Comparison of ENCODE assay signal across 12 mouse cellular contexts in the genomic region with DNA sequence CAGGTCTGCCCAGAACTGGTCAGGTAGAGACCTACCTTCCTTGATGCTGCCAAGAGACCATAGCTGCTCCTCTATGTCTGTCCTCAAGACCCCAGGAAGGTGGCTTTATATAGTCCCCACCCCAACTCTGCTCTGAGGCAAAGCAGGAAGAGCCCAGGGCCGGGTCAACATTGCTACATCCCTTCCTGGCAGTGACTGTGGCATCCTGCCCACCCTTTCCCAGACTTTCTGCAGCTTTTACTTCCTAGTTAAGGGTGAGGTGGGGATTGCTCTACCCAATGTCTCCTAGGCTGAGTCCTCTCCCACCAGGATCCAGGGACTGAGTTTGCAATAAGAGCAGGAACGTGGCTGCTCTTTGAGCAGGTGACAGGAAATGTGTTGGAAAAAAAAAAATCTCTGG. TPM values are rescaled to one million over a fixed set of nuclear protein-coding genes. Genes with fewer than 3 reads are reported as not detected.
DNase-seq lines count a peak whose midpoint lies in the region; ATAC-seq lines count a peak whose summit lies in the region.
"Had no signal": no experiment of that assay in that cellular context is flagged by ENCODE, and none has a peak within 500 bp of the region (broad histone marks: within the 10 kb centered on the region; RNA-seq: fewer than 3 reads in every experiment).

A gene (minus strand): TSS at position 176 of the 400 bp plus-strand sequence.

- H3K4me3 ChIP-seq in heart, embryonic 11.5 days (ENCODE audit: low read depth, low read length) = no peak within 1 kb of the TSS
- H3K4me3 ChIP-seq in megakaryocyte, embryonic 14.5 days (replicated peaks) = peak within 1 kb of the TSS; percentile 83
- H3K4me3 ChIP-seq: forebrain, embryonic 12.5 days had no signal

- DNase-seq in adrenal gland, adult 18-20 months (ENCODE audit: low spot score in 2 of 2) = no peak
- DNase-seq in adrenal gland, postnatal 4 days (ENCODE audit: low spot score in 2 of 2) = no peak
- peak; percentile 66 to 69 for DNase-seq in lung, adult 18-20 months
- no peak for DNase-seq in lung, postnatal 4 days
- DNase-seq in spleen, postnatal 14 days (ENCODE audit: low spot score in 2 of 2) = no peak
- DNase-seq in layer of hippocampus, adult 9-11 months = no peak
- DNase-seq: right cerebral cortex, postnatal 25 days had no signal

- no peaks in the 10 kb centered on the region for H3K36me3 ChIP-seq in heart, embryonic 11.5 days (ENCODE audit: control insufficient read depth, insufficient read depth, low read length)
- H3K36me3 ChIP-seq in megakaryocyte, embryonic 14.5 days (replicated peaks; ENCODE audit: low read length) = peaks cover 43% of the 10 kb centered on the region

- H3K9ac ChIP-seq in heart, embryonic 11.5 days (ENCODE audit: low read depth, low read length) = no peak within 1 kb of the TSS
- H3K9ac ChIP-seq: forebrain, embryonic 12.5 days had no signal

- H3K27me3 ChIP-seq in heart, embryonic 11.5 days (ENCODE audit: control insufficient read depth, insufficient read depth, low read length) = peaks cover 80% of the 10 kb centered on the region
- peaks cover 53% of the 10 kb centered on the region for H3K27me3 ChIP-seq in megakaryocyte, embryonic 14.5 days (replicated peaks)

- ATAC-seq in heart, embryonic 11.5 days (replicated peaks; ENCODE audit: insufficient number of reproducible peaks, low FRiP score, low TSS enrichment) = no peak
- ATAC-seq: hindbrain, embryonic 16.5 days had no signal

- H3K4me2 ChIP-seq in heart, embryonic 11.5 days = peak within 1 kb of the TSS; percentile 57; the same call in 1 of the 2 replicates

- WGBS in heart, embryonic 11.5 days (ENCODE audit: insufficient replicate concordance) = 65% methylated on average over 2 of the region's 2 CpGs

- H3K4me1 ChIP-seq in heart, embryonic 11.5 days (ENCODE audit: control insufficient read depth, insufficient read depth, low read length) = peaks cover 23% of the 10 kb centered on the region
- H3K4me1 ChIP-seq in megakaryocyte, embryonic 14.5 days = peaks cover 48% of the 10 kb centered on the region

- peaks cover 11% of the 10 kb centered on the region; the same call in 1 of the 2 replicates for H3K9me3 ChIP-seq in heart, embryonic 11.5 days (replicated peaks; ENCODE audit: control insufficient read depth, low read length)
- H3K9me3 ChIP-seq in megakaryocyte, embryonic 14.5 days = peaks cover 21% of the 10 kb centered on the region

- no peak within 1 kb of the TSS for H3K27ac ChIP-seq in heart, embryonic 11.5 days (ENCODE audit: low read depth, low read length)
- H3K27ac ChIP-seq: forebrain, embryonic 12.5 days had no signal

RNA-seq across cellular contexts. Expression of the gene that starts here (rescaled TPM):
- total RNA-seq in adrenal gland, adult 18-20 months (2021) = 10 to 100 TPM; 21.2 to 57.7 TPM
- 10 to 100 TPM in 1 of 2 experiments, 1 to 10 TPM in 1; 5.5 to 10.1 TPM for total RNA-seq in adrenal gland, postnatal 4 days (2021)
- not detected in 2 replicates for polyA plus RNA-seq in heart, embryonic 11.5 days (2014; fragmentation: Nextera tagmentation; extraction: Ambion mirVana)
- polyA plus RNA-seq in megakaryocyte, embryonic 14.5 days (2012; ENCODE audit: insufficient read depth, low replicate concordance) = 2.7 TPM in 1 of 2 replicates, not detected in the other
- total RNA-seq: MEL had no signal

Comparison
In these comparisons a context has a peak if more than half of its experiments do, and no peak if none do; other contexts are left out.
1. DNase-seq: peak in lung, adult 18-20 months (2 of 2); none in adrenal gland, adult 18-20 months (0 of 2), adrenal gland, postnatal 4 days (0 of 2), lung, postnatal 4 days (0 of 2), spleen, postnatal 14 days (0 of 2) and layer of hippocampus, adult 9-11 months (single experiment).